Mouse (Mus musculus) left cerebral cortex, postnatal 4 days (tissue): Measurements from ENCODE around the gene Klhl42. TPM values are rescaled to one million over a fixed set of nuclear protein-coding genes. Genes with fewer than 3 reads are reported as not detected.

Source experiments
- DNase-seq: peaks from one replicate; pipeline ENCODE4 v3.0.0-alpha.2; 2022
- intact Hi-C: fragments of 180-260 bp; cut with DNase I; formaldehyde crosslinking; loops from one replicate; pipeline ENCODE4 v1.15.1; 2025
- total RNA-seq, 2 experiments: library from RNA; stranded (reverse); gene quantifications; 2 replicates each; pipeline ENCODE4 v1.2.3; 2021

Gene Klhl42
- total RNA-seq, 2 experiments from 2014 or later: 22.4 to 24.3 TPM

DNA sequence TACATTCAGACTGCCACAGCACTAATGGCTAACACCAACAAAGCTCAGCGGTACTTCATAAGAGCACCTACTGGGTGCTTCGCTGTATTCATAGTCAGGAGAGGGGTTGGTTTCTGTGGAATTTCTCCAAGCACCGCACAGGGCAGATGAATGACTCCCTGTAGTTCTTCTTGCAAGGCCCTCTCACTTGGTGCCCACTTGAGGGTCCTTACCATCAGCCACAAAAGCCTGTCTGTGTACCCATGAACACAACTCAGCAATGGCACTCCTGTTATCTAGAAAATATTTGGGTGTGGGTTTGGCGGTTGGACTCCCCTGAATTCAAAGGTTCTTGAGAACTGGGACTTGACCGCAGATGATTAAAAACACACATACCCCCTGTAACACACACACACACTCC is 53.5 kb downstream of the Klhl42 start:
- intact Hi-C loops: no loop called here

GRCm38 (mm10) chr6:147145277-147145676 is 54.1 kb downstream of the Klhl42 start:
- intact Hi-C loops: no loop called here
- DNase-seq: peak; percentile 98

More for the DNA sequence above, 53.5 kb downstream of the Klhl42 start:
- DNase-seq: no peak

DNA sequence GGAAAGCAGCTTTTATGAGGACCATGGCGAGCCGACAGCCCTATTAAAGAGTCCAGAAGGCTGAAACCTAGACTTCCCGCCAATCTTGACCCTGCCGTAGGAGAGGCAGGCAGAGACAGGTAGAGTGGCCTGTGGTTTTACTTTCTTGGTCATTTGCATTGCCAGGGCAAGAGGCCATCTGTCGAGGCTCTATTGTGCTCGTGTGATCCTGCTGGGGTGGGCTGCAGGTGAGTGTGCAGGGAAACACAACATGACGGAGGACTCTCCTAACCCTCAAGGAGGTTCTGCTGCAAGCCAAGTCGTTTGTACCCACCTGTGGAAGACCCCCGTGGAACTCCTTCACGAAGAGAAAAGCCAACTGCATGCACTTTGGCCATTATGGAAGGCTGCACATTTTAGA is 54.6 kb downstream of the Klhl42 start:
- intact Hi-C loops: no loop called here

DNA sequence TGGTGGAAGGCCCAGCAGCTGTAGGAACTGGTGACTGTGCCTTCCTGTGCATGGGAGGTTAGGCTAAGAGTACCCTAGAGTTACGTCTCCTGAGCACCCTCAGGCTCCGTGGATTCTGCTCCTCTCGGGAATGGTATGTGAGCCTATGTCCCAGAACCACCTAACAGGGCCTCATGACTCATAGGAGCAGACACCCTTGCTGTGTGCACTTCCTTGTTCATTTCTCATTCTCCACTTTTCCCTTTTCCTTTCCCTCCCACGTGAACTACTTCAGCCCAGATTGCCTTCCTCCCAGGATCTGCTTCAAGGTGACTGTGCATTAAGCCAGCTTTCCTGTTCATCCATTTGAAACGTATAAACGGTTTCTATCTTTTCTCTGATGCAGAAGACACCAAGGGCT is 59.9 kb downstream of the Klhl42 start:
- intact Hi-C loops: no loop called here
- DNase-seq: no peak

More for the DNA sequence above, 54.6 kb downstream of the Klhl42 start:
- DNase-seq: no peak

DNA sequence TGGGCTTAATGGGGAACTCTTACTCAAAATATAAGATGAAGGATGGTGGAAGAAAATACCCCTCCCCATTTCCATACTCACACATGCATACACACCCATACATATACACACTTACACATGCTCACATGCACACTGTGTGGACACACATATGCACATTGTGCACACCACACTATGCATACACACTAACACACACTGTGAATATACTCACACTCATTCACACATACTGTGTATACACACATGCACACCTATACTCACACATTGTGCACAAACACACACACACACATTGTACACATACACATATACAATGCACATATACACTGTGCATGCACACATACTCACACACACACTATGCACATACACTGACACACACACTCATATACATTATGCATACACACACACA is 60.7 kb downstream of the Klhl42 start:
- intact Hi-C loops: no loop called here

DNA sequence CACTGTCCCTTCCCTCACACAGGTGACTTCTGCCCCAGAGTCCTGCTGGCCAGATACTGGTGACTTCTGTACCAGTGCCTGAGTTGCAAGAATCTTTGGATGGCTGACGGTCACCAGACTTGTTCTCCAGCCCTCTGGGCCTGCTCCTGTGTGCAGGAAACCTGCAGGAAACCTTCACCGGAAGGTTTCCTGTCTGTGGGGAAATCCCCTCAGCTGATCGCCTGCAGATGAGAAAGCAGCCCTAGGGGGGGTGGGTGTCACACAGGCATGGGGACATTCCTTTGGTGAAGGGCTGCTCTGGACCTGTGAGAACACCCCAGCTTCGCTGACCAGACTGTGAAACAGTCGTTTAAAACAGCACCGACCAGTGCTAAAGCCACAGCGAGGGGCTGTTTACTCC is 63.9 kb downstream of the Klhl42 start:
- no peak for DNase-seq
- intact Hi-C loops: no loop called here

More for the DNA sequence above, 60.7 kb downstream of the Klhl42 start:
- no peak for DNase-seq

GRCm38 (mm10) chr6:147161818-147162584 is 70.8 kb downstream of the Klhl42 start:
- intact Hi-C loops: no loop called here
- DNase-seq: peak; percentile 57

Other genes starting within 250 kb of the Klhl42 start
- gene Smco2, start 241.3 kb upstream of the Klhl42 start, total RNA-seq: not detected
- 100 to 1,000 TPM; 106 to 114 TPM for gene Ppfibp1, start 202.9 kb upstream of the Klhl42 start, total RNA-seq
- not detected for gene 1700034J05Rik, start 137.0 kb upstream of the Klhl42 start, total RNA-seq
- 1 to 10 TPM; 2.9 to 5.0 TPM for gene Rep15, start 58.8 kb upstream of the Klhl42 start, total RNA-seq
- gene Mrps35, start 48.6 kb upstream of the Klhl42 start, total RNA-seq: 10 to 100 TPM; 59.3 to 60.8 TPM
- under 1 TPM; 0.32 to 0.46 TPM for gene Mansc4, start 4.3 kb upstream of the Klhl42 start, total RNA-seq
- 1 to 10 TPM; 1.1 to 1.5 TPM for gene Pthlh, start 172.8 kb downstream of the Klhl42 start, total RNA-seq